Mouse (Mus musculus): Measurements from ENCODE around the gene Stkld1.

The Stkld1 gene

DNA sequence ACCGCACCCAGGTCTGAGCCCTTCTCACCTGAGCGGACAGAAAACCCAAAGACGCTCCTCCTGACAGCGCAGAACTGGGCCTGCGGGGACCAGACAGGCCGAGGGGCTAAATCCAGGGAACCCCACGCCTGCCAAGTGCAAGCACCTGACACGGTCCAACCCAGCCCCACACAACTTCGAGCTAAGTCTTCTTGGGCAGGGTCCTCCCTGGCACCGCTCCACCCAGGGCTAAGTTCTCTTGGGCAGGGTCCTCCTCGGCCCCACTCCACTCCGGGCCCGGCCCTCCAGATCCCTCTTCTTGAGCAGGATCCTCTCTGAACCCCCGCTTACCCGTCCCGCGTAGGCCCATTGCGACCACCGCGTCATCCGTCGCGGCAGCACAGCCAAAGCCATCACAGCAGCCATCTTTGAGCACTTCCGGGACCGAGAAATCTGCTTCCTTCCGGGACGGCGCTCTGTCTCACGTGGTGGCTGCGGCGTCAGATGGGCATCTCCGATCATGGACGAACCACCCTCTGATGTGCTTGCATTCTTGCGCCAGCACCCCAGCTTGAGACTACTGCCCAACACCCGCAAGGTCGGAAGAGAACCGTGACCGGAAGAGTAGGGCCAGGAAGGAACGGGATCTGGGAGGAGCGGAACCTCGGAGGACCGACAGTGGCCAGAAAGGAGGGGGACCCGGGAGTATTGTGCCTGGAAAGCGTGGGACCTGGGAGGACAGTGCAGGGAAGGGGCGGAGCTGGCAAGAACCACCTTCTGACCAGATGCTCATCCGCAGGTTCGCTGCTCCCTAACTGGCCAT, 17.7 kb upstream of the Stkld1 start, which contains the start of the genes Surf2 and Surf1:
Gene Surf2, plus strand, starts transcription at position 441 of the 802 bp plus-strand sequence.
Gene Surf1, minus strand, starts transcription at position 604 of the 802 bp plus-strand sequence.
- no peak for DNase-seq (ENCODE audit: extremely low read depth, low read depth, low spot score)

DNA sequence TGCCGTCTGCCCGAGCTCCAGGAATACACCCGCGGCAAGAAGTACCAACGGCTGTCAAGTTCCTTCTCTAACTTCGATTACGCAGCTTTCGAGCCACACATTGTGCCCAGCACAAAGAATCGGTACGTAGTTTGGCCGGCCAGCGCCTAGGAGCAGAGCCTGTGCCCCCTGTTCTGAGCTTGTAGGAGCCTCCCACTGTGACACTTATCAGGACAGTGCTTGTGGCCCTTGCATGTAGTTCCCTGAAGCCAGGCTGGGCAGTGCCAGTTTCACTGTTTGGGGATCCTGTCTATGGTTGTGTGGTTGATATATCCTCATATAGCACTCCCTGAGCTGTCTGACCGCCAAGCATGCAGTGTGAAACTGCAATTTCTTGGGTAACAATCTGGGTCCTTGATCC, 17.1 kb upstream of the Stkld1 start:
- no peak for DNase-seq (ENCODE audit: extremely low read depth, low read depth, low spot score)

DNA sequence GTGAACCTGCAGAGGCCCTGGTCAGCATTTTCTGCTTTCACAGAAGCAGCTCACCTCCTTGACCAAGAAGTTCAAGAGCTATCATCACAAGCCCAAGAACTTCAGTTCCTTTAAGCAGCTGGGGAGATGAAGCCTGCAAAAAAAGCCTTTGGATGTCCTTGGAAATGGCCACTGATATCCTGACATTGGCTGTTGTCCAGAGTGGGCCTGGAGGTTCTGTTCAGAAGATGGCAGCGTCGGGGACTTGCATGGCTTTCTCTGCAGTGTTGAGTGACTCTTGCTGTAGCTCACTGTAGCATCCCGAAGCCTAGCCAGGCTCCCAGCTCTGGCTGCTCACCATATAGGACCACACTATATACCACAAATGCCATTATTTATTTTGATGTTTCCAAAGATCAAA, 14.2 kb upstream of the Stkld1 start:
- DNase-seq (ENCODE audit: extremely low read depth, low read depth, low spot score) = no peak

DNA sequence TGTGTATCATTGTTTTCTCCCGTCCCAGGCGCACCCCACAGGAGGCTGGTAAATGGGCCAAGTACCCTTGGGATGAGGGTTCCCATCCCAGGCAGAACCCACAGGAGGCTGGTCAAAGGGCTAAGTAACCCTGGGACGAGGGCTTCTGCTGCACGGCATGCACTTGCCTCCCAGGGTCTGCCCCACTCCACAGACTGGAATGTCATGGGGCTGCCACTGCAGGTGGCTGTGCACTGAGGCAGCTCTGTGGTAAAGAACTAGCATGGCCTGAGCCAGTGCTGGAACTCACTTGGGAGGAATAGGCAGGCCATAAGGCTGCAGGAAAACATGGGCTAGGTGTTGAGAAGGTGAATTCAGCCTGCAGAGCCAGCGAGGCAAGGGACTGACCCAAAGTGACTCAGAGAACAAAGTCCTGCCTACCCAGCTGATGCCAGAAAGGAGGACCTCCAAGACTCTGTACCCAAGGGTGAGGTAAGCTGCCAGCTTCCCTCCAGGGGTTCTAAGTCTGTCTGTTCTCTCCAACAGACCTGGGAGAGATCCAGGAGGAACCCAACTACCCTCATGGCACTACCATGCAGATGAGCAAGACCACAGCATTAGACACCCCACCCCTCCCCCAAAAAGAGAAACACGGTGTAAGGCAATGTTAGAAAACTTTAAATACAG, 13.5 kb upstream of the Stkld1 start:
- no peak for DNase-seq (ENCODE audit: extremely low read depth, low read depth, low spot score)

DNA sequence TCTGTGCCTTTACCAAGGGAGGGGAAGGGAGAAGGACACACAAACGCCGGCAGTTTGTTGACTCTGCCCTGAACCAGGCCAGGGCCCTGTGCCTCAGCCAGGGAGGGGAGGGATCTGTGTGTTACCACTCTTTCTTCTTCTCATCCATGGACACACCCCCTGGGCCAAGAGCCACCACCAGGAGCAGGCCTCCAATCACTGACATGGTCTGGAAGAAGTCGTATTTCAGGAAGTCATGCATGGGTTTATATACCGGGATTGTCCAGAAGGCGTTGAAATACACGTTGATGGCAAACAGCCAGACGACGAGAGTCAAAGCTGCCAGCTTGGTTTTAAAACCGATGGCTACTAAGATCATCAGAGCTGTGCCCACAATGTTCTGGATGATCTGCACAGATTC, 12.1 kb upstream of the Stkld1 start:
- no peak for DNase-seq (ENCODE audit: extremely low read depth, low read depth, low spot score)

DNA sequence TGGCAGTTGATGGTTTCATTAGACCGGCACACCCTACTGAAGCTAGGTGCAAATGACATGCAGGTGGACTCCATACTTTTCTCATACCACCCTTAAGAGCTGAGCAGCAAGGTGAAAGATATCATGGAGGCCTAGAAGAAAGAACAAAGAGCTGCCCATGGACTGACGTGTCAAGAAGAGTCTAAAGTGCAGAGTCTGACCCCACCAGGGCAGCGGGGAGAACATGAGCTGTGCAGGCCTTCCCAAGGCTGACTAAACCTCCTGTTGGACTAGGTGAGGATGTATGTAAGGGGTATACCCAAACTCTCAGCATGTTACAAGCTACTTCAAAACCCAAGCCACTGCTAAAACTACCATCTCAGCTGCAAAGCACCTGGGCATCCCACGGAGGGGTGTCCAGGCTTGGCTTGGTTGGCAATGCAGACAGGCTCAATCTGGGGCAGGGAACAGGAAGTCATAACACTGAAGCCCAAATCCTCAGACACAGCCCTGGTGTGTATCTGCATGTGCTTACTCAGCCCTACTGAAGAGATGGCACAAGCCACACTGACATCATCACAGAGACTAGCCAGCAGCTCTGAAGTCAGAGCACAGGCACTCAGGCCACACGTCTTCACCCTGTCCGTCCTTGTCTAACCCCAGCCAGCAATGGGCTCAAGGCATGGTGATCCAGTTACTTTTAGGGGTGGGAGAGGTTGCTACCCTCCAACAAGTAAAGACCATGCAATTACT, 5.9 kb upstream of the Stkld1 start:
- no peak for DNase-seq (ENCODE audit: extremely low read depth, low read depth, low spot score)

DNA sequence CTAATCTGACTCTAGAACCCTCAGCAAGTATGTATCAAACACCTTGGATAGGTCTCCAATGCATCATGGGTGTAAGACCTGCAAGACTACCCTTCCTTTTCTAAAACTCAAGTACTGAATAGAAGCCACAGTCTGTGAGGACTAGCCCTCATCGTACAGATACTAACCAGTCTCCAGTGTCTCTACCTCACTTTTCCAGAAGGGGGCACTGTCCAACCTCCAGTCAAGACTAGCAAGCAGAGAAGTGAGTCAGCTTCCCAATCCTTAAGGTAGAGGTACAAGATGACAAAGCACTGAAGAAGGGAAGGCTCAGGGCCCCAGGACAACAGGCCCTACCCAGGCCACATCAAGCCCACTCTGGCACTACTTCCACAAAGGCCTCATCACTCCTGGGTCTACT, 3.5 kb upstream of the Stkld1 start:
- no peak for DNase-seq (ENCODE audit: extremely low read depth, low read depth, low spot score)

DNA sequence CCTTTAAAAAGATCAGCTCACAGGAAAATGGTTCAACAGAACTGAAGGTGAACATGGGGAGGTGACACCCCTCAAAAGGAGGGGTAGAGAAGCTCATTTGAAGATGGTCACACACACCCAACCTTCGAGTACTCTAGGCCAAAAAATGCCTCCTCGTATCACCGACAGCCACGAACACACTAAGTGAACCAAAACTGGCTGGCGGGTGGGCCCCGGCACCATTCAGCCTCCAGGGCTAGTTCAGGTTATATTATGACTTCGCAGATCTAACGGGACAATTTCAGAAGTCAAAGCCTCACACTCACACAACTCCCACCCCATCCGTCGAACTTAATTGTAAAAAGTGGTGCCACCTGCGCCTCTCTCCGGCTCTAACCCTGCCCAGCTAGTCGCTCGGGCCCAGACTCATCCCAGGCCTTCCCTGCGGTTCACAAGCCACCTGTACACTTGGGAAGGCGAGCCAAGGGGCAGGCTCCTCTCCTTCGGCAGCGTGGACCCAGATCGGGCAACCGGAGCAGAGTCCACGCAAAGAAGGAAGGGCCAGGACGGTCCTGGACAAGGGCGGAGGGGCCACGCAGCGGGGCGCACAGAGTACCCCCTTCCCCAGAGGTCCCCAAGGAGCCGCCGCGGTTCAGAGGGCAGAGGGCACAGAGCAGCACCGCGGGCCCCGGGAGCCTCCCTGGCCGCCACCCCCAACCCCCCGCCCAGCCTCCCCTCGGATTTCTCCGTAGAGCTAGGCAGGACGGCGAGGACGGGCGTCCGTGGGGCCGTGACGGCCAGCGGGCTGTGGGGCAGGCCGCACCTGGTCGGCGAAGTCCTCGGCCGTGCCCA, 1.2 kb upstream of the Stkld1 start:
- no peak for DNase-seq (ENCODE audit: extremely low read depth, low read depth, low spot score)

DNA sequence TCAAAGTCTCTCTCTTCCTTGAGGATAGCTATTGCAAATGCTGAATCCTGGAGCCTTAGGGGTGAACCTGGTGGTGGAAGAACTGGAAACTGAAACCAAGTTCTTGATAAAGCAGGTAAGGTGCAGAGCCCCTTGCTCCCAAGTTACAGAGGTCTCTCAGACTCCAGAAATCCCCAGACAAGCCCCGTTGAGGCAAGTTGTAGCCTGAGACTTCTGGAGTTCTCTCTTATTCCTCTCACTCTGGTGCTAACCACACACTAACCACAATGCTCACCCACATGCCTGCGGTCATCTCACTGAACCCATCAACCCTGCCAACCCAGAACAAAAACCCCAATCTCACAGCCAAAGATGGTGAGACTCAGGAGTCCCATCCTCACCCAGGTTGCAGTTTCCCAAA, 1.4 kb downstream of the Stkld1 start:
- no peak for DNase-seq (ENCODE audit: extremely low read depth, low read depth, low spot score)

DNA sequence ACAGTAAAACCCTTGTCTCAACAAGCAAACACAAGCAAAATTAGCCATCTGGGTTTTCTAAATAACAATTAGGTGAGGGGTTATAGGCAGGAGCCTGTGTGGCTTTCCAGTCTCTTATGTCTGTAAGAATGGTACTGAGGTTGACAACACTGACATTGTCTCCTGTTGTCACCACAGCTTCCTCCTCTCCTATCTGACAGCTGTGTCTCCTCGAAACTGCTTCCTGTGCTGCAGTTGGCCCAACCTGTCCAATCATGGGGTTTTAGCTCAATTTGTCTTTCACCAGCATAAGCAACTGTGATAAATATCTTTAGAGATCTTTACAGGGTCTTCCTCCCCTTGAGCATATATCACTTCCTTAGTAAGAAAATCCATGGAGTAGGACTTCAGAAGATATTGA, 2.6 kb downstream of the Stkld1 start:
- no peak for DNase-seq (ENCODE audit: extremely low read depth, low read depth, low spot score)

DNA sequence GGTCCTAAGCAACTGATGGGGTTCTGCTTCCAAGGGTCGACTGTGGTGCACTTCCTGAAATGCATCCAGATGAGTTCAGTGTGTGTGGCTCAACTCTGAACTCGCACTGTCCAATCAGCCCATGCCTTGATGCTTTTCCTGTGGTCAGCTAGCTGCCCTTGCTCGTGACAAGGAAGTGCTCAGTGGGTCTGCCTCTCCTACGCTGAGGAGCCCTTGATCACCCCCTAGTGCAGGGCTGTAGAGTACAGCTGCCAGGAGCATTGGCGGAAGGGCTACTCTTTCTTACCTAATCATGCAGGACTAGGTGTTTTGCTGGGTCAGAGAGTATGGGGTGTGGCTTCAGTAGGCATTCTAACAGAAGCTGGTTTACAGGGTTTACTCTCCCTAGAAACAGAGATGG, 7.7 kb downstream of the Stkld1 start:
- DNase-seq (ENCODE audit: extremely low read depth, low read depth, low spot score) = no peak

DNA sequence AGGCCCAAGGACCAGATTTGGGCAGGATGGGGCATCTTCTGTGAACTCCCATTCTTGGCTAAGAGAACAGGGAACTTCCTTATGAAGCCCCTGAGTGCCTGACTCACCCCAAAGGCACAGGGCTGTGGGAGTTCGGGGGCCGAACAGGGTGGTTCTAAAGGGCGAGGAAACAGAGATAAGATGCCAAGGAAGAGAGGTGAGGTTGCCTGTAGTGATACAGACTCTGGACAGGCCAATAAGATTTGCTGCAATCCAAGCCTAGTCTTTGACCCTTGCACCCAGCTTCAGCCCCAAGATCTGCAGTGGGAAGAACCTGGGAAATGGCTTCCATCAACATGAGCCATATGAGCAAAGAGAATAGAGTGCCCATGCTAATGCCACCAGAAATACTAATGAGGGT, 9.4 kb downstream of the Stkld1 start:
- DNase-seq (ENCODE audit: extremely low read depth, low read depth, low spot score) = no peak

DNA sequence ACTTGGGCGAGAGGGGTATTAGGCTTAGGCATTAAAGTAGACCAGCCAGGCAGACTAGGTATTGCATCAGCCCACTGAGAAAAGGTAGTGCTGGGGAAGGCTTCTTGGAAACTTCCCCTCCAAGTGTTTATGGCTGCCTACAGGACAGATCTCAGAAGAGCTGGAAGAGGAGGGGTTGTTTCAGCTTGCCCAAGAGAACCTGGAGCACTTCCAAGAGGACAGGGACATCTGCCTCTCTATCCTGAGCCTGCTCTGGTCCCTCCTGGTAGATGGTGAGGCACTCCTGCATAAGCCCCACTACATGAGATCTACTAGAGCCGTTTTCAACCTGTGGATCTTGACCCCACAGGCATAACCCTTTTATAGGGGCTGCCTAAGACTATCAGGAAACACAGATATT, 16.6 kb downstream of the Stkld1 start:
- DNase-seq (ENCODE audit: extremely low read depth, low read depth, low spot score) = no peak

DNA sequence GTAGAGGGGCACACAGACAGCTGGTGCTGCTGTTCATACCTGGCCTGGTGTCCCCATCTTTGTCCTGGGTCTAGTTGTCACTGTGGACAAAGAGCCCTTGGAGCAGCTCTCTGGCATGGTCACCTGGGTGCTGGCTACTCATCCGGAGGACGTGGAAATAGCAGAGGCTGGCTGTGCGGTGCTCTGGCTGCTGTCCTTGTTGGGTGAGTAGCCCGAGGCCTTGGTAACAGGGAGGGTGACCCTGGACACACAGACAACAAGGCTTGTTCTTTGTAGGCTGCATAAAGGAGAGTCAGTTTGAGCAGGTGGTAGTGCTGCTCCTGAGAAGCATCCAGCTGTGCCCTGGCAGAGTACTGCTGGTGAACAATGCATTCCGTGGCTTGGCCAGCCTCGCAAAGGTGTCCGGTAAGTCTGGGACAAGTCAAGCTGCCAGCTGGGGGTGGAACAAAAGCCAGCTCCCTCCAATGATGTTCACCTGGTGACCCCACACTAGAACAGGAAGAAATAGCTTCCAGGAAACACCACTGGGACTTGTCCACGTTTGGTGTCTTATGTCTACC, 17.6 kb downstream of the Stkld1 start:
- DNase-seq (ENCODE audit: extremely low read depth, low read depth, low spot score) = no peak

DNA sequence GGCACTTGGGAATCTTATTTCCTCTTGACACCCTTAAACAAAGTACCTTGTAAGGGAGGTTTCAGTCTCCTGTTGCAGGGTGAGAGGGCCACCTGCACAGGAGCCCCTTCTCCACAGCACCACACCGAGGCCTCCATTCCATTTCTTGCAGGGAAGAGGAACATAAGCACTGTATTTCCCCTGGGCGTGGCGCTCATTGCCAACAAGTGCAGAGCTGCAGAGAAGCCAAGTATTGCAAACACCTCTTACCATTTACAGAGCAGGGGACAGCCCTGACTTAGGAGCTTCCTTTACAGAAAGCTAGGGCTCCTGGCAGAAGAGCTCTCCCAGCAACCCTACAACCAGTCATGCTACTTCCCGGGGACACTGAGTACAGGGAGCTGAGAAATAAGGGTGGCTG, 18.3 kb downstream of the Stkld1 start:
- no peak for DNase-seq (ENCODE audit: extremely low read depth, low read depth, low spot score)

DNA sequence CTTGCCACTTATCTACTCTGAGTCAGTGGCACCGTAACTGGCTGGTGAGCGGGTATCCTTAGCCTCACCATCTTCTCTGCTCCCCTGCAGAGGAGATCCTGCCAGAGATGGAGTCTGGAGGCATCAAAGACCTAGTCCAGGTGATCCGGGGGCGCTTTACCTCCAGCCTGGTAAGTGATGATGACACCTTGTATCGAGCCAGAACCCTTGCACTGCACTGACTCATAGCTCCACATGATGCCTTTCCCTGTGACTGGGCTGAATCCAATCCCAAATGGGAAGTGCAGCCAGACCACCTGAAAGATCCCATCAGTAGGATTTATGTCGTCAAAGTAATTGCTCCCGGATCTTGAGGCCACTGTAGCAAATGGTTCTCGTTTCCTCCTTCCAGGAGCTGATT, 19.0 kb downstream of the Stkld1 start:
- DNase-seq (ENCODE audit: extremely low read depth, low read depth, low spot score) = no peak

DNA sequence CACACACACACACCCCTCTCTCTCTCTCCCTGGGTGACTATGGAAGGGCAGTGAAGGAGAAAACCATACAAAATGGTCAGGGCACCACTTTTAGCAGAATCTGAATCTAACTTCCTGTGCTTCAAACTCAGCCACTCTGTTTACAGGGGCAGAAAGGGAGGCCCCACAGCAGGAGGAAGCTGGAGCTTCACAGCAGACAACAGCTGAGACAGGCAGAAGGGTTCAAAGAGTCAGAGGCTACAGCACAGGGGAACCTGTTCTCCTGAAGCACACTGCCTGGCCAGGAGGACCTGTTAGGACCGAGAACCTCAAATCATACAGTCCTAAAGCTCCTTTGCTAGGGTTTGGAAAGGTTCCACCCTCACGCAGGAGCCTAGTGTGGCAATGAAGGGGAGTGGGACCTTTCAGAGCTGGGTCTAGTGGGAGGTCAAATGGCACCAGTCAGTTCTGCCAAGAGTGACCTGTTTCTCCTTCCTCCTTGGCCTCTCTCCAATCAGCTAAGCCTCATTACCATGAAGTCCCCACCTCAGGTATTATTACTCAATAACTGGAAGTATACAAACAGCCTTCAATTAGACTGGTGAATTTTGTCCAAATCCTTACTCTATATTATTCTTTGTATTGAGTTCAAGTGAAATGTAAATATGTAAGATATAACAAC, 21.0 kb downstream of the Stkld1 start:
- DNase-seq (ENCODE audit: extremely low read depth, low read depth, low spot score) = no peak

DNA sequence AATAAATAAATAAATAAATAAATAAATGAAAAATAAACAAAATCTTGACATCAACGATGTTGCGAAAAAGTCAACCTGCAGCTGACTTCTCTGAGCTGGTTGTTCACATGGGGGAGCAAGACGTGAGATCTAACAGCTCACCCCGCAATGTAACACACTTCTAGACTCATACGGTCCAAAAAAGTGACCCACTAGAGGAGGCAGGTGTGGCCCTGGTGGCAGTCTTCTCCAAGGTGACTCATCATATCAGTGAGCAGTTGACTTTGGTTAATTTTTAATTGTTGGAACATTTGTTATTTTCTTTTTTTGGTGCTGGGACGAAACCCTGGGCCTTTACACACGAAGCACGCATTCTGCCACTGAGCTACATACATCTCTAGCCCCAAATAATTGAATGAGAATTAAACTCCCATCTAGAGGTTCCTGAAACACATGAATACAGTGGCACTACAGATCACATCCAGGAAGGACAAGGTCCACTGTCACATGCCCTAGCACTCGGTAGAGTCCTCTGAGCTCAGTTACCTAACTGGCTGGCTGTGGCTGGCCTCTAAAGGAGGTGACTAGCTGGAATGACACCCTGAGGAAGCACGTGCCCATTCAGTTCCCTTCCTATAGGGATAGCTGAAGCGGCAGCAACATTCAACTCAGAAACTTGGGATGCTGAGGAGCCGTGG, 23.1 kb downstream of the Stkld1 start:
- no peak for DNase-seq (ENCODE audit: extremely low read depth, low read depth, low spot score)

DNA sequence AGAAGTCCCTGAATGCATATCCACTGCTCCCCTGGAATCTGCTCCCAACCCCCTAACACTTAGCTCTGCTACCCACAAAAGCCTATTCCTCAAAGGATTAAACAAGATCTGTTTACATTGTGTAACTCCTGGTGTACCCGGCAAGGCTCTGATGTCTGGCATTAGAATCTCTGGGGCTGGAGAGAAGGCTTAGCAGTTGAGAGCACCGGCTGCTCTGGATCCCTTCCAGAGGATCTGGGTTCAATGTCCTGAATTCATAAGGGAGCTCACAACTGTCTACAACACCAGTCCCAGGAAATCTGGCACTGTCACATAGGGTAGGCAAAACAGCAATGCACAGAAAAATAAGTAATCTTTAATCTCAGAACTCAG, 23.6 kb downstream of the Stkld1 start:
- no peak for DNase-seq (ENCODE audit: extremely low read depth, low read depth, low spot score)

DNA sequence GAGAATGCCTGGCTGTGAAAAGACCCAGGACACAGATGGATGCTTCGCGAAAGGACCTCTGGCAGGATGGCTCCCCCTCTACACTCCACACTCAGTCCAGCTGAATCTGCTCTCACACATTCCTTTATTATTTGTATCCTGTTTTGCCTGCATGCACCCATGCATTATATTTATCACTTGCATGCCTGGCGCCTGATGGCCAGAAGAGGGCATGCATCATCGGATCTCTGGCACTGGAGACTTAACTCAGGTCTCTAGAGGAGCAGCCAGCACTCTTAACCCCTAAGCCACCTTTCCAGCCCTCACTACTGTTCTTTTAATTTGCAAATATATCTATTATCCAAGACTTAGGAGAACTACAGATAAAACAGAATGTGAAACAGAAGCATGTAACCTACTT, 26.9 kb downstream of the Stkld1 start:
- DNase-seq (ENCODE audit: extremely low read depth, low read depth, low spot score) = no peak

Measured in fat pad, adult 2 months (tissue).